Mouse (Mus musculus): ENCODE measurements at regions not wholly inside any gene's neighbourhood (a gene's known extent, or its start where the extent isn't known, plus 50 kb on each side); places are given as distances from the start of the nearest gene placed in this dataset.

DNA sequence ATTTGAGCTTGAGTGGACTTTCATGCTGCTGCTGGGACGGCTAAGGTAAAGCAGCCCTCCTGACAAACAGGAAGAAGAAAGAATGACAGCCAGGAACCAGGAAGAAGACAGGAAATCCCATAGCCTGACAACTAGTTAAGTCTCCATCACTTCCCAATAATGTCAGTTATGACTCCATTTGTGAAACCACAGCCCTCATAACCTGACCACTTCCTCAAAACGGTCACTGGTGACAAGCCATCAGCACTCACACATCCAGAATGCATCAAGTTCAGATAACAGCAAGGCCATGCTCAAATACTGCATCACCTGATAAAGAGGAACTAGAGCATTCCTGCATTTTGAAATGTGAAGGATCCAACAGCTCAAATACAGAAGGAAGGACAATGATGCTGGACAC lies 288.3 kb downstream of the Zfp706 start:
- DNase-seq, result no peak

GRCm38 (mm10) chr15:36717835-36718234 lies 289.7 kb downstream of the Zfp706 start:
- no peak for DNase-seq

GRCm38 (mm10) chr15:36716686-36717038 lies 290.9 kb downstream of the Zfp706 start:
- no peak for DNase-seq

DNA sequence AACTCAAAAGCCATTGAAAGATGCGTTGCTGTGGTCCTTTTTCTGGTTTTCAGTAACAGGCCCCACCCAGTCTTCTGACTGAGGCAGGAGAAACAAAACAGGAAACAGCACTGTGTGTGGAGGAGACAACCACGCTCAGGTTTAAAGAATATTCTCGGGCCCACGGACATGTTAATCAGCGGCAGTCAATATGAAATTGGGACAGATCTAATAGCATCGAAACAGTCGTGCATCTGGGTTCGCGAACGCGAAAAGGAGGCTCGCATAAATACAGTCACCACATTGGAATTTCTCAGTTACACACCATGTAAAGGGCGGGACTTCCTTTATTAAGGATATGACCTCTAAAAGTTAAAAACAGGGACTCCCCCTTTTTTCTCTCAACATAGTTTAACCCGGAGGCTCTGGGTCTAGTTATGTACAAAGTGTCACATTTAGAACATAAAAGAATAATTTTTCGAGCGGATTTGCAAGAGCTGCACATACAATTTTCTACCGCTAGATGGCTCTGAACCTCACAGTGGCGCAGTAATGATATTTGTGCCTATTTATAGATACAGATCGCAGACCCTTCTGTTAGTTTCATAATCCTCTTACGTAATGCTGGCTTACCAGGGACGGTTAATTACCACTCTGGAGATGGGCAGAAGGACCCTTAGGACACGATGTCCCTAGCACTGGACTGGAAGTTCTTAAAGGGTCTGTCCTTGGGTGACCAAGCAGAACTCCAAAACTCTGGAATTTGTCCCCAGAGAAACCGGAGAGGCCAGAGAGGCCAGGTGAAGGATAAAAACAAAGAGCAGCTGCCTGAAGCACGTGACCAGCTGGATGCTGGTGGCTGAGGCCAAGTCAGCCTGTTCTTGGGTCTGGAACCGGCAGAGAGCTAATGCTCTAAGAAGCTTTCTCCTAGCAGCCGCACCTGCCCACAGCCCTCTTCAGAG lies 291.6 kb downstream of the Zfp706 start:
- peak; percentile 67 for DNase-seq

- no peak for DNase-seq
Observed at GRCm38 (mm10) chr15:36715159-36715558, 292.4 kb downstream of the Zfp706 start.

GRCm38 (mm10) chr15:36709788-36710187 lies 297.8 kb downstream of the Zfp706 start:
- no peak for DNase-seq

DNA sequence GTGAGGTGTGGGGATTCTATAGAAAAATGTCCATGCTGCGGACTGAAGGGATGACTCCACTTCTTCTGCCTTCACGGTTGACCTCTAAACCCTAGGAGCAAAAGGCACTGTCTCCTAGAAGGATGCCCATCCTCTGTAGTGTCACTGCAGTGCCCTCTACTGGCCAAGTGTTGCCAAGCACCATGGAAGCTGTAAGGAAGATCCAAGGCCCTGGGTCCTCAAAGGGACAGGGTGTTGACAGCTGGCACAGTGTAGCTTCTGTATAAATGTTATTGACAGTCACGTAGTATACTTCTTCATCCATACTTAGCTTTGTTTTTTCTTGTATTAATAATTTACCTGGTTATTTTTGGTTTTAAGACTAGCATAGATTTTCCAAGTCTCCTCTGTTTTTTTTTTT lies 299.1 kb downstream of the Zfp706 start:
- DNase-seq, result peak; percentile 89

DNA sequence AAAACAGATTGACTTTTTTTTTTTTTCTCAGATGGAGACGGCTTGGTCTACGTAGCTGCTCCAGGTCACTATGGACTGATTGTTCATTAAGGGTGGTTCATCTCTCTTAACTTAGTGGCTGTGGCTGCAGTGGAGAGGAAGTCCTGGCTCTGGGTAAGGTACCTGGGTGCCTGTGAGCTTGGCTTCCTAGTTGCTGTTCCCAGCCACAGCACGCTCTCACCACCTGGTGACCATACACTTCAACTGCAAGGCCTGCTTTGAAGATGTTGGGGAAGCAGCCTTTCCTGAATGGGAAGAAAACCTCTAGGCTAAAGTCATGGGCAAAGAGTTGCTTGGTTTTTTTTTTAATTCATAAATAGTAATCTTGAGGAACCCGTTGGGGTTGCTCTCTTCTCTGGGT lies 301.6 kb downstream of the Zfp706 start:
- DNase-seq, result peak; percentile 80

GRCm38 (mm10) chr15:36705391-36705790 lies 302.2 kb downstream of the Zfp706 start:
- DNase-seq, result no peak

DNA sequence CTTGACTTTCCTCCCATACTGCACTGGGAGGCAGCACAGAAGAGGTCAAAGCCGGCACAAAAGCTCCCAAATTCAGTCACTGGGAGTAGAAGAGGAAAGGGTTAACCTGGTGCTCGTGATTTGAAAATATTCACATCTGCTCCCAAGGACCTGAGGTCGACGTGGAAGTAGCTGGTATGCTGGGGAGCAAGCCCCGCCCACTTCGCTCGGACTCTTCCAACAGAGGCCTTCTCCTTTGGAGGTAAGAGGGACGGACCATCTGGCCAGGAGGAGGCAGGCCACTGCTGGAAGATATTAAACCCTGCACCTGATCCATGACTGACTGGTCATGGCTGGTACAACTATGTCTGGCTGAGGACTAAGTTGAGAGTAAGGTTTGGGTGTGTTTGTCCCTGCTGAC lies 305.7 kb downstream of the Zfp706 start:
- DNase-seq, result no peak

DNA sequence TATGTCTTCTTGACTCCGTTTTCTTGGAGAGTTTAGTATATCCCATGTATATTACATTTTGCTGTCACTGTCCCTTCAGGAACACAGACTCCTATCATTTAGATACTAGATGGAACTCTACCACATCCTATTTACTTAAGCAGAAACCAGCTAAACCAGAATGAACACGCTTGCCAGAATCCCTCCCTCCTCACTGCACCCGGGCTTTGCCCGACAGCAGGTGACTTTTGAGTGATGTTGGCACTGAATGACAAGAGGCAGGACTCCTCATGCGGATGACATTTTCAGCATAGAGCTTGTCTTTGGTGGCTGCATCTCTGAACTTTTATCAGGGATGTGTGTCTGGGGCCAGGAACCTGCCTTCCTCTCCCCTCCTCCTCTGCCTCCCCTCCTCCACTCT lies 307.4 kb downstream of the Zfp706 start:
- no peak for DNase-seq

DNA sequence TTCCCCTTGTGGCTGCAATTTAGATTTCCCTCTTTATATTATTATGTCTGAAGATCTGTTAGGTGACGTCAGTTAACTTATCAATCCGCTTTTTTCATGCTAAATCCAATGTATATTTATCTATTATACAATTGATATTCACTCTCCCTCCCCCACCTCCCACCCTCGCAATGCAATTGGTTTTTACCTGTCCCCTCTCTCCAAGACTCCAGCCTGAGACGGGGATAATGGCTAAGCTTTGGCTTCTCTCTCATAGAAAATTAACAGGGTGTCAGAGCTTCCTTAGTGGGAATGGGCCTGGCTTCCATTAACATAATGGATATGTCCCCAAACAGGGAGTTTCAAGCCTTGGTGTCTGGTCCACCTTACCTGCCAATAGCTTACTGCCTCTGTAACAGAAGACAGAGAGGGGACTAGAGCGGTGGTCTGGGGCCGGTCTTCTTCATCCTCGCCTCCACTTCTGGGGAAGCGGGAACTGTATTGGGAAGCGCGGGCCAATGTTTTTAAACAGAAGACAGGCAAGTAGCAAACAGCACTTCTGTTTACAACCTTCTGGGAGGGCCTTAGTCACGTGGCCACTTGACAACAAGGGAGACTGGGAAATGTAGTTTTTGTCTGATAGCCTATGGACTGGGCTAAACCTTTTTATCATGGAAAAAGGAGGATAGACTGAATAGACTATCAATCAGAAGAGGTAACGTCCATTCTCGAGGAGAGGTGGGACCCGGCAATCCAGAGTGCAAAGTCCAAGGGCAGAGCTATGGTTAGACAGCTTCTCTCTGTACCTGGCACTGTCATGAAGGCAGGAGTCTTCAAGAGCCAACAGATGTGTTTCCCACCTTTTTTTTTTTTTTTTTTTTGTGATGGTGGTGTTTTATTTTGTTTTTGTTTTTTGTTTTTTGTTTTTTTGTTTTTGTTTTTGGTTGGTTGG lies 312.1 kb downstream of the Zfp706 start:
- peak; percentile 51 for DNase-seq

DNA sequence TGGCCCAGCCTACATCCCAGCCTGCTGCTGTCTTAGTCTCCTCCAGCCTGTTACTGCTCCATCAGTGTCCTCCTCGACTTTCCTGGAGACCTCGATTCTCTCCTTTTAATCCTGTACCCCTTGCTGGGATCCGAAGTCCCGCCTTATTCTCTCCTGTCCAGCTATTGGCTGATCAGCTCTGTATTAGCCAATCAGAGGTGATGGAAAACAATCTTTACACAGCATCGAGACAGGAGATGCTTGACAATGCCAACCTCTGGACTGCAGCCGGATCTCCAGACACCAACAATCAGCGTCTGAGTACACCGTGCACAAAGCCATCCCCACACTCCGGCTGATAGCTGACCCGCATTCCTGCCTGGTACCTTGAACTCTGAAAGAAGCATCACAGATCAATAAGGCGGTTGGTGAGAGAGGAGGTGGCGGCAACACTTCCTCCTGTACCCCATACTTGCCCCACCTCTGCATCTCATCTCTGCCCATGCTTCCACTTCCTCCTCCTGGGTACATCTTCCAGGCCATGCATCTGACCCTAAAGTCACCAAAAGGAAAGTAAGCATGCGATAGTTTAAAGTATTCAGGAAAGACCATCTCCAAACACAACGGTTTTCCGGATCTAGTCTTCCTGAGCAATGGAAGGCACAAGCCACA lies 316.4 kb downstream of the Zfp706 start:
- DNase-seq, result no peak

- no peak for DNase-seq
Observed at GRCm38 (mm10) chr15:36689881-36690280, 317.7 kb downstream of the Zfp706 start.

DNA sequence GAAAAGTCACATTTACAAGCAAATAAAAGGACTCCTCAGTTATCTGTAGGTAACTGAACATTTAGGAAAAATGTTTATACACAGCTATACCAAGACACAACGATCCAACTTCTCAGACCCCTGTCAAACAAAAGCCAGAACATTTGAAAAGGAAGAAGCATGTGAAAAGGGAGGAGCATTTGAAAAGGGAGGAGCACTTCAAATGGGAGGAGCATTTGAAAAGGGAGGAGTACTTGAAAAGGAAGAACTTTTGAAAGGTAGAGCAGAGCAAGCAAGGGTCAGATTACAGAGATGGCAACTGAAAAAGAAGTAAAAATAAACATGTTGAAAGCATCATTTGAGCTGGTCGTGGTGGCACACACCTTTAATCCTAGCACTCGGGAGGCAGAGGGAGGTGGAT lies 318.3 kb downstream of the Zfp706 start:
- DNase-seq, result no peak

DNA sequence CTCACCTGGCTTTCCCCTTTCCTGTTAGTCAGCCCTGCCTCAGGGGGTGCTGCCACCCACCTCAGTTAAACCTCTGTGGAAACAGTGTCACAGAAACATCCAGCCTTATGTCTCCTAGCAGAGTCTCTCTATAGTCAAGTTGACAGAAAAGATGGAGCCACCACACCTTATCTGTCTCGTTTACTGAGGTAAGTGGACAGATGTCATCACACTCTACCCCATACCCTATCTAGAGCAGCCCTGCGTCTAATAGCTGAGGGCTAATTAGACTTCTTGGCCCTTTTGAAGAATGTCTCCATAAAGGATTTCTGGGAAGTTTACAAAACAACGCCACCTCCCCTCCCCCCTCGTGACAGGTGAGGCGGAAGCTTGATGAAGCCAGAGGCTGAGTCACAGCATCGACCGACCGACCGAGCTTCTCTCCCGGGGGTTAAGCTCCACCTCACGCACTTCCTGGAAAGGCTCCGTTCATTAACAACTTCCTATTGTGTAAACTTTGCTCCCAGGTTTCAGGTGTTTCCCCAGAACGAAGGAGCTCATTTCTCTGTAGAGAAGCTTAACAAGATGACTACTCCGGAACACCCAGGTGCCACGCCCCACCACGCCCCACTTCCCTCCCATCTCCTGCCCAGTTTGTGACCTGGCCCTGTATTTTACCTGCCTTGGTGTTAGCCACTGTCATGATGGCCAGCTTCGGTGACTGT lies 319.4 kb downstream of the Zfp706 start:
- DNase-seq, result no peak

- DNase-seq, result no peak
Observed at GRCm38 (mm10) chr15:36684684-36685083, 322.9 kb downstream of the Zfp706 start.

- DNase-seq, result no peak
Observed at GRCm38 (mm10) chr15:36682832-36683231, 324.7 kb downstream of the Zfp706 start.

- no peak for DNase-seq
Observed at GRCm38 (mm10) chr15:36682159-36682558, 325.4 kb downstream of the Zfp706 start.

DNA sequence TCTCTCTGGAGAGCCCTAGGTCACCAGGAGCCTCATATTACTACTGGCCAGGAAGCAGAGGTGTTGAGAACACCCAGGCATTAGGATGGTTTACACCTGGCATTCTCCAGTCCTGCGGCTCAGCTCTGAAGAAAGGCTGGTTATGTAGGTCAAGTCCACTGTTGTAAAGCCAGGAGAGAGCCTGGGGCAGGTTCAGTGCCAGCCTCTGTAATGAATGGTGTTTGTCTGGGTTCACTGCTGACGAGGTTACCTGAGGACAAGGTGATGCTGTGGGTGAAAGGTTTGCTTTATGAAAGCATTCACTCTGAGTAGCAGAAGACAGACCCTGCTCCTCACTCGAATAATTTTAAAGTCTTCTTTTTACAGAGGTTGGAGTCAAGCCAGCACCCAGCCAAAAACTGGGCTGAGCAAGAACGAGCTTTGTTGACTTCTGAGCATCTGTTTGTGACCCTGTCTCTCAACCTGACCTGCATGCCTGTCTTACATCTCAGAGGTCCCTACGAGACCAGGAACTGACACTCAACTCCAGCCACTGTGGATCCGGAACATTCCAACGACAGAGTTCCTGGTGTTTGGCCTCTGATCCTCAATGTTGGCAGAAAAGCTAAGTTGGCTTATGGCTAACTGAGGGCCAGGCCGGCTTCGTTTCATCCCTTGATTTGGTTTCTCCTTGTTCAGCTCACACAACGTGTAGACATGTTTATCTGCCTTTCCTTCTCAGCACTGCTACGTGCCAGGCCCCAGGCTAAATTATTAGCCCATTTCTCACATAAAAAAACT lies 327.0 kb downstream of the Zfp706 start:
- no peak for DNase-seq

DNA sequence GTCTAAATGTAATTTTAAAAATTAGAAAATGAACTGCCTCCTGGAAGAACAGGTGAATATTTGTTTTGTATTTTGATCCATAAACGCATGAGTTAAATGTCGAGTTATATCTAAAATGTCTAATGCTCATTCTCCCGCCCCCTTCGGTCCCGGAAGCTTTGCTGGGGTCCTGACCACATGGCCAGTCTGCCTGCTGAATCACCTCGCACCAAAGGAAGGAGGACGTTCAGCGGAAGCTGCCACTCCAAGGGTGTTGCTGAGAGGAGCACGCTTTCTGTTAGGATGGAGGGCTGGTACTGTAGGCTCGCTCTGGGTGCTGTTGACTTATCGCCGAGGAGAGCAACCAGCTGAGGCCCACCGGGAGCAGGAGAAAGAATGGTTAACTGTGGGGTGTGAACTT lies 328.0 kb downstream of the Zfp706 start:
- no peak for DNase-seq
